Mouse (Mus musculus): ENCODE results near the gene Cox11.

Cox11 gene

DNA sequence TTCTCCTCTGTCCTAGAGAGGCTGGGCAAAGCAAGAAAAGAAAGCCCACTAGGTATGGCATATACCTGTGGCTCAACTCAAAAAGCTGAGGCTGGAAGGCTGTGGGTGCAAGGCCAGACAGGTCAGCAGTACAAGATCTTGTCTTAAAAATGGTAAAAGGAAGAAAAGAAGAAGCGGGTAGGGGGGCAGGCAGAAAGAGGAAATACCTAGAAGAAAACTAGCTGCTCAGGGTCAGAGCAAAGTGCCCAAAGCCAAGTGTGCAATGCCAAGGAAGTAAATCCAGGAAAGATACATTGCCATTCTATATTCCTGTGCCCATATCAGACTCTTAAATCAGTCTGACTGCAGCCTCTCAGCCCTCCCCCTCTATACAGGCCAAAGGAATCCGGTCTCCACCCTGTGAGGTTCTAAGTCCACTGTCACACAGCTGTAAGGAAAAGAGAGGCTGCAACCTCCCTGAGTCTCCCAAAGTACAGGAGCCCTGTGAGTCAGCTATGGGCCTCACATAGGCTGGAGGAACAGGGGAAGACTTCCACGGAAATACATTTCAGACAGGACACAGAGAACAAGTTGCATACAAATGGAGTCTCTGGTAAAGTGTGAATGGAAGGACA is 28.3 kb downstream of the Cox11 start:
- WGBS: 73% methylated on average over 3 of the region's 3 CpGs

GRCm38 (mm10) chr11:90666916-90667315 is 28.9 kb downstream of the Cox11 start:
- 94% methylated on average over 4 of the region's 4 CpGs for WGBS

GRCm38 (mm10) chr11:90667325-90667724 is 29.4 kb downstream of the Cox11 start:
- whole genome bisulfite sequencing: 98% methylated on average over 6 of the region's 6 CpGs

DNA sequence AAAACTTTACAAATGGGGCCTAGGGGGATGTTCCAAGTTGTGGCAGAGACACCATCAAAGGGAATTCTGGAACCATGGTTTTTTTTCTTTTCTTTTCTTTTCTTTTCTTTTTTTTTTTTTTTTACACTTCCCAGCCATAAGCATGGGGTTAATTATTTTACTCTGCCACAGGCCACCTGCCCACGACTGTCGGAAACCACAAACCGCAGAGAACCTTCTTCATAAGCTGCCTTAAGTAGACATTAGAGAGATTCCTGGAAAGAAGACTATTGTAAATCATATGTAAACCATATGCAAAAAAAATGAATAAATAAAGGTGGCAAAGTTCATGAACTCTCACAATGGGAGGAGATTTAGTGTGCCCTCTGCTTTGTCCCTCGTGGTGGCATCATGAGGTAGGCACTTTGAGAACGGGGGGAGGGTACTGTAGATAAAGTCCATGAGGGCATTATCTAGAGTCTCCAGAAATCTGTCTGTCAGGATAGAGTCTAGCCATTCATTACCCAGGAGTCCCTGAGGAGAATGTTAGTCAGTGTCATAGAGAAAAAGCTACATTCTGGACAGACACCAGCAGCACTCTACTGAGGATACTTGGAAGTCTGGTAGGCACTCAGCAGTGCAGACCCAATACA is 37.6 kb downstream of the Cox11 start:
- 93% methylated on average over 5 of the region's 5 CpGs for WGBS

GRCm38 (mm10) chr11:90677027-90677426 is 39.1 kb downstream of the Cox11 start:
- 92% methylated on average over 7 of the region's 7 CpGs for WGBS

DNA sequence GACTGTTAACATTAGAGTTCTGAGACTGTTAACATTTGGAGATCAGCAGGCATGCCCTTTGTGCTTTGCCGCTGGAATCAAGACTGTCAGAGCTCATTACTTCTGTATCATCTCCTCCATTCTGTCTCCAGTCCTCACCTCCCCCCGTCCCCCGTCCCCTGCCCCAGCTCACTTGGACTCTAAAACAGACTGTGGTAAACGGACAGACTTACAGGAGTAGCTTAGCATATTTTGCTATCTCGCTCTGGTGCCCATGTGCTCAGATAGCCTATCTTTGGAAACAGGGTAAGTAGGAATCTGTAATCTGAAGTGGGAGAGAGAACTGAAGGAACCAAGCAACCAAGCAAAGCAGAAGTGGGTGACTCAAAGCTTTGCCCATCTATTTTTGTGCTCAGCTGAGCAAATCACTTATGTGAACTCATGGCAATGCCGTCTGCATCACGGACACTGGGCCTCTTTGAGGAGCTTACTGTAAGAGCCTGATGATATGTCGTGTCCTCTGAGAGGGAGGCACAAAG is 39.9 kb downstream of the Cox11 start:
- WGBS: 44% methylated on average over 8 of the region's 8 CpGs

DNA sequence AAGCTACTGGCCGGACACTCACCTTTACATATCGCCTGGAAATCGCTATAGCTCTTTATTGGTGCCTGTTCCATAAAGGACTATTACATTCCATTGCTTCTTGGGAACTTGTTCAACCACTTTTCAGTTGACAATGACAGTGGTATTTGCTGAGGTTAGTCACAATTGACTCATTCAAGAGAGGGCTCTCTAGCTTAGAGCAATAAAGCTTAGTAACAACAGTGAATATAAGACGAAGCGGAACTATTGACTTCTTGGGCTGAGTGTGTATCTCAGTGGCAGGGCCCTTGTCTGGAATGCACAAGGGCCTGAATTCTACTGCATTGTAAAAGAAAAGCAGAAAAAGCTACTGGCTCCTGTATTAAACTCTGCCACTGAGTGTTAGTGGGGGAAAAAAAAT is 40.6 kb downstream of the Cox11 start:
- WGBS: 87% methylated on average over 5 of the region's 5 CpGs

GRCm38 (mm10) chr11:90684765-90685164 is 46.8 kb downstream of the Cox11 start:
- WGBS: 66% methylated on average over 6 of the region's 6 CpGs

DNA sequence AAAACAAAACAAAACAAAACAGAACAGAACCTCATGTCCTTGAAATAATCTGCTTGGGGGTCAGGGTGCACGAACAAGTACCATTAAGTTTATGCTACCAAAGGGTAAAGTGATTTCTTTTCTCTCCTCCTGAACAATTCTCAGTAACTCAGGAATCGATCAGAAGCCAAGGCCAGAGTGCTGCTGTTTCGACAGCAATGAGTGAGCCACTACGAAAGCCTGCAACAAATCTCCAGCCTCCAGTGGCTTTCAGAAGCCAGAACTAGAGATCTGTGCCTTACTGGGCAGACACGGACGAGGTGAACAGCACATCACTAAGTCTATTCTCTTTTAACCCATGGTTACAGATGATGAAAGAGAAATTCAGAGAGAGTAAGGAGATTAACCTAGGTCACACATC is 47.2 kb downstream of the Cox11 start:
- WGBS: 73% methylated on average over 6 of the region's 6 CpGs

DNA sequence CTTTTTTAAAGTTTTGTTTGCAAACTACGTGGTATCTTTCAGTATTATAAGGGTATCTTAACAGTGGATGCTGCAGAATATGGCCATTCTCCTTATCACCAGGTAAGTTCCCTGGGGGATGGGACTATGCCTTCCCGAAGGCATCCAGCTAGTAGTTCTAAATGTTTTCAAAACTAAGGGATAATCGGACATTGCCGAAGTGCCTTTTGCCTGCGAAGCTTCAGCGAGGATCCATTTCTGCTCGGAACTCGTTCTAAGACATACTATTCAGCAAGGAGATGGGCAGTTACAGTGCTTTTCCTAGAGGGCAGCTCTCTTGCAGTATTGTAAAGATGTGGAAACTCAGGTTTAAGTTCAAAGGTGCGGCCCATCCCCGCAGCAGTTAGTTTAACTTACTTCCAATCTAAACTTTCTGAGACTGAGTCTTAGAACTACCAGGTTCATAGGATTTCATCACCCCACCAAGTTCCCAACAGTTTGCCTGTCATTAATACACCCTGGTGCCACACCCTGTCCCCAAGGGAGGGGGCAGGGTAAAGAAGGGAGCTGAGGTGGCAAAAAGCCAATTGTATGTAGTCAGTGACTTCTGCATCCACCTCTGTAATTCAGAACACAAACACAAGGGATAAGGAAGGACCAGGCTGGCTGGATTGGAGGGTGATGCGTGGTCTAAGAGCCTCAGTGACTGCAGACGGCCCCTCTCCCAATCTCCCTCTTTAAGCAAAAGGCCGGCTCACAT is 48.5 kb downstream of the Cox11 start:
- 75% methylated on average over 13 of the region's 13 CpGs for WGBS

- WGBS: 2% methylated on average over 17 of the region's 17 CpGs
Measured at GRCm38 (mm10) chr11:90687040-90687439, 49.1 kb downstream of the Cox11 start.

GRCm38 (mm10) chr11:90687460-90688416 is 49.8 kb downstream of the Cox11 start, which contains the start of gene Tom1l1:
Gene Tom1l1 (minus strand): TSS chr11:90688366.
- 4% methylated on average over 47 of the region's 47 CpGs for WGBS

- WGBS: 58% methylated on average over 6 of the region's 6 CpGs
Measured at GRCm38 (mm10) chr11:90690361-90690760, 52.4 kb downstream of the Cox11 start.

GRCm38 (mm10) chr11:90694206-90694605 is 56.2 kb downstream of the Cox11 start:
- WGBS: 73% methylated on average over 4 of the region's 4 CpGs

Measured in cerebral cortex, adult 2 months (tissue).